Mouse (Mus musculus) gastrocnemius, adult 2 months (tissue): ENCODE results near the gene Ano1. TPM values are rescaled to one million over a fixed set of nuclear protein-coding genes. Genes with fewer than 3 reads are reported as not detected.

Experiments
- DNase-seq: peaks from one replicate; pipeline ENCODE4 v3.0.0; 2022
- H3K27ac ChIP-seq: fragments of 200-600 bp; 2 replicates; pipeline ENCODE4 v1.8.1; 2022; ENCODE audit warnings: mild to moderate bottlenecking
- H3K4me3 ChIP-seq: fragments of 200-600 bp; 2 replicates; pipeline ENCODE4 v1.8.1; 2022; ENCODE audit warnings: mild to moderate bottlenecking, moderate library complexity
- CTCF ChIP-seq: fragments of 200-600 bp; IDR thresholded peaks from 2 replicates; pipeline ENCODE4 v1.8.1; 2022; ENCODE audit warnings: antibody characterized with exemption, mild to moderate bottlenecking, moderate library complexity
- intact Hi-C: fragments of 180-260 bp; cut with DNase I; formaldehyde crosslinking; loops from one replicate; pipeline ENCODE4 v1.15.1; 2025
- long read RNA-seq, 2 experiments: library from polyadenylated mRNA; stranded (forward); transcript quantifications; one replicate each; pipeline ENCODE4 v2.0.0; 2021
- total RNA-seq, 2 experiments: library from RNA; stranded (reverse); gene quantifications; 2 replicates each; pipeline ENCODE4 v1.2.3; 2021

The Ano1 gene
- 1 to 10 TPM; 2.9 to 3.7 TPM for total RNA-seq
- long read RNA-seq, experiment 1, result 0 reads
- long read RNA-seq, experiment 2, partial matches to known transcripts, result 0 of 1 reads
- long read RNA-seq, experiment 2, other reads (novel, unspliced or antisense), result 1 of 1 reads

- TF ChIP-seq CTCF, result no peak
- no peak within 1 kb of the TSS for H3K27ac ChIP-seq
- intact Hi-C loops, result no loop called here
- no peak within 1 kb of the TSS for H3K4me3 ChIP-seq
- DNase-seq, result no peak
Measured at GRCm38 (mm10) chr7:144751833-144752232, at the start of gene Ano1. TSS of gene Ano1 (minus strand) at chr7:144751974.

- DNase-seq, result no peak
- peak; percentile 59 for TF ChIP-seq CTCF
- Histone ChIP-seq H3K27ac (no peak overlapping the region), H3K4me3 (no peak overlapping the region)
- intact Hi-C loops, result loop anchor here (1.0 kb wide), 1 partner anchor 97 kb away; no protein-coding TSS in a partner anchor
Measured at GRCm38 (mm10) chr7:144798471-144798870, 46.7 kb upstream of the Ano1 start.

- no peak for TF ChIP-seq CTCF
- Histone ChIP-seq H3K27ac (no peak overlapping the region; the same call in 1 of the 2 replicates), H3K4me3 (no peak overlapping the region)
- no peak for DNase-seq
- intact Hi-C loops, result no loop called here
Measured at GRCm38 (mm10) chr7:144796986-144797735, 45.4 kb upstream of the Ano1 start.

- TF ChIP-seq CTCF, result no peak
- intact Hi-C loops, result no loop called here
- Histone ChIP-seq H3K27ac (no peak overlapping the region), H3K4me3 (no peak overlapping the region)
- no peak for DNase-seq
Measured at GRCm38 (mm10) chr7:144795976-144796474, 44.3 kb upstream of the Ano1 start.

GRCm38 (mm10) chr7:144793296-144793695 lies 41.5 kb upstream of the Ano1 start:
- H3K4me3 ChIP-seq, result no peak overlapping the region
- no peak for DNase-seq
- no peak for TF ChIP-seq CTCF
- intact Hi-C loops, result no loop called here
- H3K27ac ChIP-seq, result no peak overlapping the region

GRCm38 (mm10) chr7:144791426-144791825 lies 39.7 kb upstream of the Ano1 start:
- Histone ChIP-seq H3K27ac (no peak overlapping the region), H3K4me3 (no peak overlapping the region)
- intact Hi-C loops, result no loop called here
- no peak for DNase-seq
- no peak for TF ChIP-seq CTCF

GRCm38 (mm10) chr7:144789601-144790556 lies 38.1 kb upstream of the Ano1 start:
- intact Hi-C loops, result no loop called here
- H3K27ac ChIP-seq, result no peak overlapping the region
- peak; percentile 10; the same call in 1 of the 2 replicates for TF ChIP-seq CTCF
- peak overlapping the region; percentile 19 for H3K4me3 ChIP-seq
- no peak for DNase-seq

- Histone ChIP-seq H3K27ac (no peak overlapping the region), H3K4me3 (no peak overlapping the region)
- DNase-seq, result no peak
- no peak for TF ChIP-seq CTCF
- intact Hi-C loops, result no loop called here
Measured at GRCm38 (mm10) chr7:144788631-144789030, 36.9 kb upstream of the Ano1 start.

- intact Hi-C loops, result no loop called here
- no peak overlapping the region for H3K4me3 ChIP-seq
- H3K27ac ChIP-seq, result no peak overlapping the region
- no peak for DNase-seq
- no peak for TF ChIP-seq CTCF
Measured at GRCm38 (mm10) chr7:144787501-144787900, 35.7 kb upstream of the Ano1 start.

GRCm38 (mm10) chr7:144786571-144786970 lies 34.8 kb upstream of the Ano1 start:
- intact Hi-C loops, result no loop called here
- Histone ChIP-seq H3K4me3 (no peak overlapping the region), H3K27ac (no peak overlapping the region)
- no peak for DNase-seq
- TF ChIP-seq CTCF, result no peak

- Histone ChIP-seq H3K27ac (no peak overlapping the region), H3K4me3 (no peak overlapping the region)
- no peak for TF ChIP-seq CTCF
- DNase-seq, result no peak
- intact Hi-C loops, result no loop called here
Measured at GRCm38 (mm10) chr7:144784176-144784575, 32.4 kb upstream of the Ano1 start.

GRCm38 (mm10) chr7:144782402-144782801 lies 30.6 kb upstream of the Ano1 start:
- DNase-seq, result no peak
- Histone ChIP-seq H3K27ac (no peak overlapping the region), H3K4me3 (no peak overlapping the region)
- TF ChIP-seq CTCF, result no peak
- intact Hi-C loops, result no loop called here

- DNase-seq, result no peak
- Histone ChIP-seq H3K27ac (no peak overlapping the region), H3K4me3 (no peak overlapping the region)
- TF ChIP-seq CTCF, result peak; percentile 54
- intact Hi-C loops, result no loop called here
Measured at GRCm38 (mm10) chr7:144781337-144781736, 29.6 kb upstream of the Ano1 start.
